In the genomic region with DNA sequence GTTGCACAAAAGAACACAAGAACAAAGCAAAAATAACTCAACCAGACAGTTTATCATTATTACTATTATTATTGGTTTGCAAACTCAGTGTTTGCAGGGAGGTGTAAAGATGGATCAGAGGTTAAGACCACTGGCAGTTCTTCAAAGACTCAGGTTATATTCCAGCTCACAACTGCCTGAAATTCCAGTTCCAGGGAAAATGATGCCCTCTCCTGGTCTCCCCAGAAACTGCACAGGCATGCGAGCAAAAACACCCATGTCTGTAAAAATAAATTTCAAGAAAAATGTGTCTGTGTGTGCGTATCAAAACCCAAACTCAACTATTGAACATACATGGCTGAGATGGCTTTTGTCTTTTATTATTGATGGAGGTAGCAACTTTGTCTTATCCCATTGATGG, we compare ENCODE assay signal across 10 mouse cellular contexts. TPM values are rescaled to one million over a fixed set of nuclear protein-coding genes. Genes with fewer than 3 reads are reported as not detected.
A peak's percentile ranks its signal among the peaks of the same experiment; 100 is the strongest.
DNase-seq lines count a peak whose midpoint lies in the region; ATAC-seq and TF ChIP-seq lines count a peak whose summit lies in the region.
"Had no signal": no experiment of that assay in that cellular context is flagged by ENCODE, and none has a peak within 500 bp of the region (broad histone marks: within the 10 kb centered on the region; RNA-seq: fewer than 3 reads in every experiment).

No protein-coding gene starts in this region.

- no peak overlapping the region for H3K9ac ChIP-seq in intestine, embryonic 14.5 days (ENCODE audit: low read length)
- H3K9ac ChIP-seq in intestine, embryonic 15.5 days: no peak overlapping the region
- H3K9ac ChIP-seq: embryonic facial prominence, embryonic 12.5 days had no signal

- H3K27ac ChIP-seq in intestine, embryonic 14.5 days (ENCODE audit: low read depth): no peak overlapping the region
- no peak overlapping the region for H3K27ac ChIP-seq in intestine, embryonic 15.5 days
- H3K27ac ChIP-seq in left cerebral cortex, adult 2 months: no peak overlapping the region
- H3K27ac ChIP-seq: embryonic facial prominence, embryonic 12.5 days had no signal

- H3K4me2 ChIP-seq in intestine, embryonic 14.5 days (ENCODE audit: low read length): no peak overlapping the region
- H3K4me2 ChIP-seq in intestine, embryonic 15.5 days (replicated peaks): no peak overlapping the region
- H3K4me2 ChIP-seq: embryonic facial prominence, embryonic 12.5 days had no signal

- peak; percentile 80 for DNase-seq in intestine, embryonic 14.5 days (ENCODE audit: low spot score)
- peak; percentile 25 for DNase-seq in CD4-positive helper T cell, adult 2 months (ENCODE audit: low read depth, low spot score)
- peak; percentile 65 for DNase-seq in ZHBTc4 (ENCODE audit: low read depth, low spot score)
- DNase-seq in embryo, embryonic 9.5 days (ENCODE audit: extremely low spot score): peak; percentile 61
- DNase-seq in left cerebral cortex, adult 2 months (ENCODE audit: extremely low spot score in 1 of 2, low spot score in 2 of 2): peak; percentile 54 to 74
- peak; percentile 58 for DNase-seq in right cerebral cortex, adult 18-20 months
- no peak for DNase-seq in urinary bladder, adult 18-20 months (ENCODE audit: low spot score in 2 of 2)

- no peak overlapping the region for H3K4me3 ChIP-seq in intestine, embryonic 14.5 days (ENCODE audit: low read depth, low read length)
- no peak overlapping the region for H3K4me3 ChIP-seq in intestine, embryonic 15.5 days (replicated peaks)
- no peak overlapping the region for H3K4me3 ChIP-seq in left cerebral cortex, adult 2 months
- H3K4me3 ChIP-seq: embryonic facial prominence, embryonic 12.5 days had no signal

- H3K4me1 ChIP-seq in intestine, embryonic 14.5 days (replicated peaks; ENCODE audit: control insufficient read depth, insufficient read depth, low read length): peaks cover 28% of the 10 kb centered on the region
- H3K4me1 ChIP-seq in intestine, embryonic 15.5 days (replicated peaks): peaks cover 17% of the 10 kb centered on the region

- 0 out of 2 replicates have a peak, but pooled peaks cover 3% of the 10 kb centered on the region for H3K36me3 ChIP-seq in intestine, embryonic 14.5 days (ENCODE audit: control insufficient read depth, insufficient read depth, low read length)
- H3K36me3 ChIP-seq in intestine, embryonic 15.5 days: no peaks in the 10 kb centered on the region

- ATAC-seq in intestine, embryonic 14.5 days (replicated peaks; ENCODE audit: low FRiP score, low TSS enrichment, low read depth): no peak
- ATAC-seq in intestine, embryonic 15.5 days: no peak

- H3K9me3 ChIP-seq in intestine, embryonic 14.5 days (ENCODE audit: control insufficient read depth, low read length): no peaks in the 10 kb centered on the region
- no peaks in the 10 kb centered on the region for H3K9me3 ChIP-seq in intestine, embryonic 15.5 days
- H3K9me3 ChIP-seq: embryonic facial prominence, embryonic 12.5 days had no signal

- TF ChIP-seq CTCF in left cerebral cortex, adult 2 months (IDR thresholded peaks at IDR 0.05): peak; percentile 96

- no peaks in the 10 kb centered on the region for H3K27me3 ChIP-seq in intestine, embryonic 14.5 days (replicated peaks; ENCODE audit: control insufficient read depth, insufficient read depth, low read length)
- H3K27me3 ChIP-seq in intestine, embryonic 15.5 days (replicated peaks): no peaks in the 10 kb centered on the region; the same call in 1 of the 2 replicates

- WGBS in intestine, embryonic 14.5 days: 21% methylated on average over 2 of the region's 2 CpGs
- WGBS in intestine, embryonic 15.5 days: 17% methylated on average over 2 of the region's 2 CpGs

- intact Hi-C loops in left cerebral cortex, adult 2 months (cut with DNase I): loop anchor here (1.0 to 5.0 kb wide), 3 partner anchors 110 to 320 kb away; no protein-coding TSS in a partner anchor

RNA-seq across cellular contexts. Expression of gene Arhgap35, which starts 2.3 kb away (rescaled TPM):
- polyA plus RNA-seq in intestine, embryonic 14.5 days (2014; fragmentation: Nextera tagmentation; extraction: Ambion mirVana): 18.5 and 19.0 TPM in 2 replicates
- 10.7 and 11.4 TPM in 2 replicates for polyA plus RNA-seq in intestine, embryonic 15.5 days (2015; fragmentation: Nextera tagmentation; extraction: Ambion mirVana)
- total RNA-seq in left cerebral cortex, adult 2 months (2021): 100 to 1,000 TPM; 138 to 140 TPM

RNA-seq across cellular contexts. Expression of gene Ceacam15, which starts 58.5 kb away (rescaled TPM):
- polyA plus RNA-seq in intestine, embryonic 14.5 days (2014; fragmentation: Nextera tagmentation; extraction: Ambion mirVana): not detected in 2 replicates
- polyA plus RNA-seq in intestine, embryonic 15.5 days (2015; fragmentation: Nextera tagmentation; extraction: Ambion mirVana): not detected in 2 replicates
- total RNA-seq in left cerebral cortex, adult 2 months (2021): not detected
- total RNA-seq: left cerebral cortex, postnatal 10 days had no signal
- polyA plus RNA-seq: embryonic facial prominence, embryonic 12.5 days had no signal

Comparison
In these comparisons a context has a peak if more than half of its experiments do, and no peak if none do; other contexts are left out.
1. DNase-seq: peak in intestine, embryonic 14.5 days (single experiment), CD4-positive helper T cell, adult 2 months (single experiment), ZHBTc4 (single experiment), embryo, embryonic 9.5 days (single experiment), left cerebral cortex, adult 2 months (2 of 2) and right cerebral cortex, adult 18-20 months (single experiment); none in urinary bladder, adult 18-20 months (0 of 2).